Mouse (Mus musculus) stomach, embryonic 16.5 days (tissue): Measurements from ENCODE around the gene Rps3a1. TPM values are rescaled to one million over a fixed set of nuclear protein-coding genes. Genes with fewer than 3 reads are reported as not detected.

Experiments used
- ATAC-seq: fragments of 200-750 bp; cut with Nextera tagmentation; 2 replicates; pipeline ENCODE4 v1.8.0; 2017; ENCODE audit warnings: moderate number of reproducible peaks, moderate TSS enrichment; ENCODE audit not compliant: insufficient read depth, low FRiP score
- H3K27ac ChIP-seq: fragments of 300-500 bp; sonication (generic); 2 replicates; pipeline ENCODE4 v1.5.1; 2014; ENCODE audit warnings: low read length
- H3K27me3 ChIP-seq: fragments of 300-500 bp; sonication (generic); 2 replicates; pipeline ENCODE4 v1.6.1; 2014; ENCODE audit warnings: low read length, control low read depth, mixed read lengths; ENCODE audit not compliant: control insufficient read depth, insufficient read depth
- H3K36me3 ChIP-seq: fragments of 300-500 bp; sonication (generic); 2 replicates; pipeline ENCODE4 v1.6.1; 2014; ENCODE audit warnings: low read length; ENCODE audit not compliant: control insufficient read depth, insufficient read depth
- H3K4me1 ChIP-seq: fragments of 300-500 bp; sonication (generic); 2 replicates; pipeline ENCODE4 v1.6.1; 2014; ENCODE audit warnings: low read length, control low read depth, mixed read lengths; ENCODE audit not compliant: control insufficient read depth, insufficient read depth
- H3K4me2 ChIP-seq: fragments of 300-500 bp; sonication (generic); 2 replicates; pipeline ENCODE4 v1.6.1; 2014; ENCODE audit warnings: low read depth, low read length, mixed read lengths
- H3K4me3 ChIP-seq: fragments of 300-500 bp; sonication (generic); replicated peaks from 2 replicates; pipeline ENCODE4 v1.5.1; 2014; ENCODE audit warnings: mild to moderate bottlenecking, low read length
- H3K9ac ChIP-seq: fragments of 300-500 bp; sonication (generic); 2 replicates; pipeline ENCODE4 v1.6.1; 2014; ENCODE audit warnings: low read length
- H3K9me3 ChIP-seq: fragments of 300-500 bp; sonication (generic); replicated peaks from 2 replicates; pipeline ENCODE4 v1.6.1; 2016; ENCODE audit warnings: low read length, control low read depth; ENCODE audit not compliant: control insufficient read depth
- WGBS: fragments of 180-500 bp; shearing (Covaris S2); extraction: QIAGEN DNeasy Blood & Tissue Kit; methylation state at CpG from one replicate; pipeline ENCODE4 v1.1.7; 2014; 5-methylcytosine and 5-hydroxymethylcytosine counted together
- polyA plus RNA-seq: library from polyadenylated mRNA; unstranded; fragments of >200 nt; fragmentation: Nextera tagmentation; extraction: Ambion mirVana; gene quantifications from 2 replicates; pipeline ENCODE4 v1.2.1, GENCODE M21; 2015

Gene Rps3a1
- polyA plus RNA-seq, 1 experiment from 2014 or later, result 1,216 TPM

GRCm38 (mm10) chr3:86123251-86123746, 19.2 kb downstream of the Rps3a1 start:
- no peak for ATAC-seq
- Histone ChIP-seq H3K27ac (no peak overlapping the region), H3K4me1 (no peaks in the 10 kb centered on the region), H3K27me3 (no peaks in the 10 kb centered on the region), H3K4me2 (no peak overlapping the region), H3K9ac (no peak overlapping the region), H3K4me3 (no peak overlapping the region), H3K36me3 (peaks cover 17% of the 10 kb centered on the region), H3K9me3 (no peaks in the 10 kb centered on the region; the same call in 1 of the 2 replicates)
- 64% methylated on average over 8 of the region's 8 CpGs for WGBS

GRCm38 (mm10) chr3:86122156-86122555, 20.3 kb downstream of the Rps3a1 start:
- no peak for ATAC-seq
- no peak overlapping the region for H3K27ac ChIP-seq
- H3K27me3 ChIP-seq, result no peaks in the 10 kb centered on the region
- no peaks in the 10 kb centered on the region; the same call in 1 of the 2 replicates for H3K9me3 ChIP-seq
- H3K4me2 ChIP-seq, result no peak overlapping the region
- H3K36me3 ChIP-seq, result peaks cover 17% of the 10 kb centered on the region
- no peak overlapping the region for H3K9ac ChIP-seq
- H3K4me1 ChIP-seq, result no peaks in the 10 kb centered on the region
- no peak overlapping the region for H3K4me3 ChIP-seq

- no peaks in the 10 kb centered on the region for H3K4me1 ChIP-seq
Measured at GRCm38 (mm10) chr3:86119237-86119932, 23.1 kb downstream of the Rps3a1 start.

DNA sequence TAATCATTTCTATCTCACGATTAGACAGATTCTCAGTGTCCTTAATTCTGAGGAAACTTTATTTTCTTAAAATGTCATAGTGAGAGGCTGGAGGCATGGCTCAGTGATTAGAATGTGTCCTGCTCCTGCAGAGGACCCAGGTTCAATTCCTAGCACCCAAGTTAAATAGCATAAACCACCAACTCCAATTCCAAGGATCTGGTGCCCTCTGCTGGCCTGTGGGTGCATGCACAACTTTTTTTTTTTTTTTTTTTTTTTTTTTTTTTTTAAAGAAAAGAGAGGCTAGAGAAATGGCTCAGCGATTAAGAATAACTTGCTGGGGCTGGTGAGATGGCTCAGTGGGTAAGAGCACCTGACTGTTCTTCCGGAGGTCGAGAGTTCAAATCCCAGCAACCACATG, 25.6 kb downstream of the Rps3a1 start:
- Histone ChIP-seq H3K4me3 (no peak overlapping the region), H3K27me3 (no peaks in the 10 kb centered on the region), H3K9me3 (no peaks in the 10 kb centered on the region; the same call in 1 of the 2 replicates), H3K27ac (no peak overlapping the region), H3K9ac (no peak overlapping the region), H3K36me3 (peaks cover 25% of the 10 kb centered on the region), H3K4me1 (no peaks in the 10 kb centered on the region), H3K4me2 (no peak overlapping the region)
- WGBS, result 88% methylated on average over 4 of the region's 4 CpGs
- ATAC-seq, result no peak

More at GRCm38 (mm10) chr3:86119237-86119932, 23.1 kb downstream of the Rps3a1 start:
- no peak for ATAC-seq
- Histone ChIP-seq H3K27me3 (no peaks in the 10 kb centered on the region), H3K36me3 (peaks cover 22% of the 10 kb centered on the region), H3K4me2 (no peak overlapping the region), H3K4me3 (no peak overlapping the region), H3K27ac (no peak overlapping the region), H3K9me3 (no peaks in the 10 kb centered on the region; the same call in 1 of the 2 replicates), H3K9ac (no peak overlapping the region)
- WGBS, result 78% methylated on average over 16 of the region's 16 CpGs

GRCm38 (mm10) chr3:86114659-86115338, 27.7 kb downstream of the Rps3a1 start:
- H3K9me3 ChIP-seq, result no peaks in the 10 kb centered on the region
- H3K4me3 ChIP-seq, result no peak overlapping the region
- H3K36me3 ChIP-seq, result peaks cover 13% of the 10 kb centered on the region
- 41% methylated on average over 12 of the region's 12 CpGs for WGBS
- no peak overlapping the region for H3K9ac ChIP-seq
- ATAC-seq, result peak; percentile 37; the same call in 1 of the 2 replicates
- peak overlapping the region; percentile 22; the same call in 1 of the 2 replicates for H3K4me2 ChIP-seq
- H3K27me3 ChIP-seq, result no peaks in the 10 kb centered on the region
- H3K4me1 ChIP-seq, result peaks cover 5% of the 10 kb centered on the region; the same call in 1 of the 2 replicates
- H3K27ac ChIP-seq, result peak overlapping the region; percentile 48

DNA sequence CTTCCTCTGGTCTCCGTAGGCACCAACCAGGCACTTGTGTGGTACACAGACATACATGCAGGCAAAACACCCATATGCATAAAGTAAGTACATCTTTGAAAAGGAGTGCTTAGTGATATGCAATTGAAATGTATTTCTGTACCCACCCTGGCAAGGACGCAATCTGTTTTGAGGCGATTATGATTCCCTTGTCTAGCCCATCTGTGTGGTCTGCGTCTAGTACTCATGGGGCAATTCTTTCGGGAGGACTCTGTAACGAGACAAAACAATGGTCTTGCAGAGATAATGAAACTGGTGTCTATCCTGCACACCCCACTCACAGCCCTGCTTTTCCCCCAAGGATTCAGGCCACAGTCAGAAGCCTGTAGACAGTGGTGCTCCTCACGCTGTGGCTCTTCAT, 29.7 kb downstream of the Rps3a1 start:
- ATAC-seq, result no peak
- Histone ChIP-seq H3K4me3 (no peak overlapping the region), H3K9ac (no peak overlapping the region), H3K36me3 (peaks cover 13% of the 10 kb centered on the region), H3K4me2 (no peak overlapping the region), H3K9me3 (no peaks in the 10 kb centered on the region), H3K27me3 (no peaks in the 10 kb centered on the region), H3K27ac (no peak overlapping the region), H3K4me1 (peaks cover 5% of the 10 kb centered on the region; the same call in 1 of the 2 replicates)
- WGBS, result 87% methylated on average over 7 of the region's 7 CpGs

GRCm38 (mm10) chr3:86110077-86110476, 32.4 kb downstream of the Rps3a1 start:
- H3K4me2 ChIP-seq, result peak overlapping the region; percentile 42
- ATAC-seq, result peak; percentile 44; the same call in 1 of the 2 replicates

DNA sequence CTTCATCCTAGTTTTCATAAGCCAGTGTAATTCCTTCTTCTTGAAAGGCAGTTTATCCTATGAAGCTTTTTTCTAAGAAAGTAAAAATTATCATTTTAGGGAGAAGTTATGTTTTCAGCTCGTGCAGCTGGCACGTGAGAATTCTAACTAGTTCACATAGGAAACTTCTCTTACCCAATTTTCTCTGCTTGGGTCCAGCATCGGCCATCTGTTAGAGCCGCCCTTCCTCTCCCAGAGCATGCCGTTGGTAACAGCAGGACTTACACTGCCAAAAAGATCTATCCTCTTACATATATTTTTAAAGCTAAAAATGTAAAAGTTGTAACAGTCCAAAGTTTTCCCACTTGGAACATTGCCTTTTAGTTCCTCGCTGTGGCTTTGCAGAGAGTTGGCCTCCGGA, 33.4 kb downstream of the Rps3a1 start:
- ATAC-seq, result no peak
- Histone ChIP-seq H3K36me3 (0 out of 2 replicates have a peak, but pooled peaks cover 9% of the 10 kb centered on the region), H3K4me1 (peaks cover 5% of the 10 kb centered on the region; the same call in 1 of the 2 replicates), H3K27me3 (no peaks in the 10 kb centered on the region), H3K4me3 (no peak overlapping the region), H3K4me2 (no peak overlapping the region), H3K27ac (no peak overlapping the region), H3K9ac (no peak overlapping the region), H3K9me3 (no peaks in the 10 kb centered on the region)
- 77% methylated on average over 7 of the region's 7 CpGs for WGBS

More at GRCm38 (mm10) chr3:86110077-86110476, 32.4 kb downstream of the Rps3a1 start:
- Histone ChIP-seq H3K27ac (no peak overlapping the region), H3K36me3 (0 out of 2 replicates have a peak, but pooled peaks cover 9% of the 10 kb centered on the region), H3K9ac (no peak overlapping the region; the same call in 1 of the 2 replicates), H3K4me1 (peaks cover 5% of the 10 kb centered on the region; the same call in 1 of the 2 replicates), H3K27me3 (no peaks in the 10 kb centered on the region), H3K4me3 (no peak overlapping the region), H3K9me3 (no peaks in the 10 kb centered on the region)
- 19% methylated on average over 10 of the region's 10 CpGs for WGBS

DNA sequence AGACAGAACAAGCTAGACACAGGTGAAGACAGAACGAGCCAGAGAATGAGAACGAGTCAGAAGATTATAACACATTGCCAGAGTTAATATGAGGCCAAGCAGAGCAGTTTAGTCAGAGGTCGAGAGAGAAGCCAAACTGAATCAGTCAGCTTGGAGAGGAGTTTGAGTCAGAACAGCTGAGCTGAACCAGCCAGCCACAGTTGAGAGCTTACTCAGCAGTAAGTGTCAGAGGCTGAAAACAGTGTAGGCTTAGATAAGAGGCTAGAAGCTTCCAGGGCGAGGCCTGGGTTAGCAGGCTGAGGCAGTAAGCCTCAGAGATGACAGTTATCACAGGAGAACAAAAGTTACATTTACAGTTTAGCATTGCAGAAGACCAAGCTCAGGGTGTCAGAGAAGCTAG, 33.9 kb downstream of the Rps3a1 start:
- H3K4me3 ChIP-seq, result no peak overlapping the region
- H3K36me3 ChIP-seq, result 0 out of 2 replicates have a peak, but pooled peaks cover 9% of the 10 kb centered on the region
- H3K4me2 ChIP-seq, result no peak overlapping the region
- no peak overlapping the region for H3K27ac ChIP-seq
- H3K27me3 ChIP-seq, result no peaks in the 10 kb centered on the region
- peaks cover 5% of the 10 kb centered on the region; the same call in 1 of the 2 replicates for H3K4me1 ChIP-seq
- no peak overlapping the region for H3K9ac ChIP-seq
- peak; percentile 78 for ATAC-seq
- WGBS, result 67% methylated on average over 4 of the region's 4 CpGs
- no peaks in the 10 kb centered on the region for H3K9me3 ChIP-seq
